In genomic region chr9:120866251-120866650, GRCm38 (mm10) we compare ENCODE assay signal across 9 mouse cellular contexts.
A peak's percentile ranks its signal among the peaks of the same experiment; 100 is the strongest.
DNase-seq lines count a peak whose midpoint lies in the region; ATAC-seq and TF ChIP-seq lines count a peak whose summit lies in the region.
"Had no signal": no experiment of that assay in that cellular context is flagged by ENCODE, and none has a peak within 500 bp of the region (broad histone marks: within the 10 kb centered on the region; RNA-seq: fewer than 3 reads in every experiment).

No protein-coding gene starts in this region.

- TF ChIP-seq CTCF in brain, embryonic 14.5 days (IDR thresholded peaks at IDR 0.05; ENCODE audit: borderline replicate concordance, extremely low read depth, insufficient read depth, insufficient read length): no peak

- H3K36me3 ChIP-seq in kidney, embryonic 14.5 days (ENCODE audit: control insufficient read depth, insufficient read depth, low read length): no peaks in the 10 kb centered on the region
- H3K36me3 ChIP-seq in limb, embryonic 12.5 days: no peaks in the 10 kb centered on the region
- H3K36me3 ChIP-seq in liver, embryonic 12.5 days: no peaks in the 10 kb centered on the region

- peaks cover 14% of the 10 kb centered on the region for H3K4me1 ChIP-seq in kidney, embryonic 14.5 days (ENCODE audit: control insufficient read depth, insufficient read depth, low read length)
- H3K4me1 ChIP-seq in limb, embryonic 12.5 days (replicated peaks): peaks cover 38% of the 10 kb centered on the region
- H3K4me1 ChIP-seq in liver, embryonic 12.5 days: 0 out of 2 replicates have a peak, but pooled peaks cover 10% of the 10 kb centered on the region

- WGBS in kidney, embryonic 14.5 days: 84% methylated on average over 3 of the region's 5 CpGs
- WGBS in limb, embryonic 12.5 days: 67% methylated on average over 5 of the region's 5 CpGs
- WGBS in liver, embryonic 12.5 days (ENCODE audit: insufficient replicate concordance): 44% methylated on average over 5 of the region's 5 CpGs

- peak overlapping the region; percentile 12; the same call in 1 of the 2 replicates for H3K27ac ChIP-seq in kidney, embryonic 14.5 days (ENCODE audit: low read depth, low read length)
- H3K27ac ChIP-seq in limb, embryonic 12.5 days: peak overlapping the region; percentile 84
- H3K27ac ChIP-seq in liver, embryonic 12.5 days: no peak overlapping the region

- ATAC-seq in kidney, embryonic 14.5 days (ENCODE audit: low FRiP score, low TSS enrichment): no peak
- ATAC-seq in common myeloid progenitor, adult 5-6 weeks (replicated peaks; ENCODE audit: low read depth, poor library complexity, severe bottlenecking): peak; percentile 10
- ATAC-seq in limb, embryonic 12.5 days (ENCODE audit: insufficient number of reproducible peaks, insufficient read depth, low FRiP score, low TSS enrichment, low read depth): no peak
- ATAC-seq in liver, embryonic 12.5 days: no peak

- no peak overlapping the region for H3K9ac ChIP-seq in kidney, embryonic 14.5 days (ENCODE audit: low read depth, low read length)
- H3K9ac ChIP-seq in limb, embryonic 12.5 days (replicated peaks): no peak overlapping the region
- no peak overlapping the region for H3K9ac ChIP-seq in liver, embryonic 12.5 days

- no peak for DNase-seq in kidney, adult 8-10 months
- peak; percentile 78 for DNase-seq in brain, embryonic 14.5 days (ENCODE audit: low read depth)
- no peak for DNase-seq in ovary, postnatal 10 days (ENCODE audit: low spot score)
- no peak for DNase-seq in ovary, postnatal 36 days (ENCODE audit: low spot score)
- DNase-seq: gastrocnemius, postnatal 36 days had no signal

- no peak overlapping the region for H3K4me2 ChIP-seq in kidney, embryonic 14.5 days (replicated peaks; ENCODE audit: low read depth, low read length)
- no peak overlapping the region; the same call in 1 of the 2 replicates for H3K4me2 ChIP-seq in limb, embryonic 12.5 days
- H3K4me2 ChIP-seq in liver, embryonic 12.5 days: no peak overlapping the region

- H3K27me3 ChIP-seq in kidney, embryonic 14.5 days (ENCODE audit: control insufficient read depth, insufficient read depth, low read length): no peaks in the 10 kb centered on the region
- peaks cover 3% of the 10 kb centered on the region; the same call in 1 of the 2 replicates for H3K27me3 ChIP-seq in limb, embryonic 12.5 days
- H3K27me3 ChIP-seq in liver, embryonic 12.5 days (replicated peaks): no peaks in the 10 kb centered on the region; the same call in 1 of the 2 replicates

- no peak for TF ChIP-seq POLR2A in brain, embryonic 14.5 days (IDR thresholded peaks at IDR 0.05; ENCODE audit: borderline replicate concordance, extremely low read depth, insufficient read depth, insufficient read length, poor library complexity, severe bottlenecking)

- H3K4me3 ChIP-seq in kidney, embryonic 14.5 days (ENCODE audit: low read length): no peak overlapping the region
- no peak overlapping the region for H3K4me3 ChIP-seq in limb, embryonic 12.5 days (replicated peaks)
- no peak overlapping the region for H3K4me3 ChIP-seq in liver, embryonic 12.5 days

- no peaks in the 10 kb centered on the region for H3K9me3 ChIP-seq in kidney, embryonic 14.5 days (ENCODE audit: control insufficient read depth, low read length)
- H3K9me3 ChIP-seq in limb, embryonic 12.5 days: no peaks in the 10 kb centered on the region
- H3K9me3 ChIP-seq in liver, embryonic 12.5 days (replicated peaks): no peaks in the 10 kb centered on the region
